Mouse (Mus musculus): Measurements from ENCODE around the gene Mansc4. TPM values are rescaled to one million over a fixed set of nuclear protein-coding genes. Genes with fewer than 3 reads are reported as not detected.

The Mansc4 gene
- total RNA-seq, 2 experiments from 2014 or later = 0.33 TPM; not detected in 1

DNA sequence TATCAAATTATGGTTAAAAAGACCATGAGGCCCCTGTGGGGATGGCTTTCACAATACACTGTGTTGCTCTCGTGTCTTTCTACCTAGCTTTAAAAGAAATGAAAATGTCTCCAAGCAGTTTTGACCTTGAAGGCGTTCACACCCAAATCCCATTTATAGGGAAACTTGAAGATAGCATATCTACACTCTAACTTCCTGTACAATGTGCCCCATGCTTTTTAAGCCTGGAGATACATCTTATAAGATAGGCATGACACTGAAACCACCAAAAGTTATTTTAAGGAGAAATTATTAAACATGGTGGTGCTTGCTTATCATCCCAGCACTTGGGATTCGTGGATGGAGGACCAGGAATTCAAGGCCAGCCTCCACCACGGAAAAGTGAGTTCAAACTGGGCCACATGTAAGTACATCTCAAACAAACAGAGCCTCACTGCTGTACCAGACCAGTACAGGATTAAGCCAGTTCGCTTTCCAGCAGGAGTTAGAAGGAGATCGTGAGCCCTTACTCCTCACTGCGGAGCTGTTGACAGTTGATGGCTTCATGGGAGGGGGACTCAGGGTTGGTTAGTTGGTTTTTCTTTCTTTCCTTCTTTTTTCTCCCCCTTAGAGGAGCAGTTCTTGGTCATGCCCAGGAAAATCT, 1.3 kb downstream of the Mansc4 start:
- no peak for DNase-seq (ENCODE audit: low spot score in 2 of 2)

DNA sequence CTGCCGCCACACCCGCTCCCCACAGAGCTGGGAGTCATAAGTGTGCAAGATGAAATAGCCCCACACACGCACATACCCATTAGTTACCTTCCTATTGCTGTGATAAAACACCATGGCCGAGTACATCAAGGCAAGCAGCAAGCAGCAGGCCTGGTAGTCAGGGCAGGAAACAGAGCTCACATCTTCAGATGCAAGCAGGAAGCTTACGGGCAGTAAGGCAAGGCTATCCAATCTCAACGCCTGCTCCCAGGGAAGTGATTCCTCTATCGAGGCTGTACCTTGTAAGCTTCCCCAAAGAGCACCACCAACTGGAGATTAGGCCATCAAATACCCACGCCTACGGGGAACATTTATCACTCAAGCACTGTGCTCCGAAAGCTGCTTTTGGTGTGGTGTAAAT, 6.9 kb downstream of the Mansc4 start:
- no peak for DNase-seq (ENCODE audit: low spot score in 2 of 2)

DNA sequence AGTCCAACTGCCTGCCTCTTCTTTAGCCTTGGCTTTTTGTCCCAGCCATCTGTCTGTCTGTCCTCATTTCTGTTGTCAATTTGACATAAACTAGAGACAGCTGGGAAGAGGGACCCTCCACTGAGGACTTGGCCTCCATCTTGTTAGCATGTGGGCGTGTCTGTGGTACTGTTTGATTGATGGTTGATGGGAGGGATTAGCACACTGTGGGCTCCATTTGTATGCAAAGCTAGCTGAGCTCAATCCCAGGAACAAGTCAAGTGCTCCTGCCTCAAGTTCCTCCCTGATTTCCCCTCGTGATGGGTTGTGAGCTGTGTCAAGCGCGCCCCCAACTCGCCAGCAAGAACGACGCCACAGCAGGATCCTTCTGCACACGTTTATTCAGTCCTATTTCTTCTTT, 10.0 kb downstream of the Mansc4 start:
- DNase-seq (ENCODE audit: low spot score in 2 of 2) = no peak

DNA sequence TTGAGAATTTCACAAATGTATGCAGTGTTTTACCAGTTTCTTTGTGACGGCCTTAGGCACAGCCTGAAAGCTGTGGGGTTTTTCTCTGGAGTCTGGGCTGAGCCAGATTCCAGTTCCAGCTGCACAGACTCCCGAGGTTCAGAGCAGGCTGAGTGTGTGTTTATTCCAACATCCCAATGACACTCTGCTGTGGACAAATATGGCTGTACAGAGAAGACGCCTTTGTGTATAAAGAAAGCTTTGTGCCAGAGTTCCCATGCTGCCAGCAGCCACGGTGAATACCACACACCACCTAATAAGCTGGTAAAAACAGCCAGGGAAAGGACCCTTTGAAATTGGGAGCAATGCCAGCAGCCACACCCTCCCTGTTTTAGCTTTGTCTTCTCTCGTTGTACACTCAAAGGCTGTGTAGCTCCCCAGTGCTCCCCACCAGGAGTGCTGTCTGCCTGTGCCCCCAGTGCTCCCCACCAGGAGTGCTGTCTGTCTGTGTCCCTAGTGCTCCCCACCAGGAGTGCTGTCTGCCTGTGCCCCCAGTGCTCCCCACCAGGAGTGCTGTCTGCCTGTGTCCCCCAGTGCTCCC, 10.9 kb downstream of the Mansc4 start:
- no peak for DNase-seq (ENCODE audit: low spot score in 2 of 2)

DNA sequence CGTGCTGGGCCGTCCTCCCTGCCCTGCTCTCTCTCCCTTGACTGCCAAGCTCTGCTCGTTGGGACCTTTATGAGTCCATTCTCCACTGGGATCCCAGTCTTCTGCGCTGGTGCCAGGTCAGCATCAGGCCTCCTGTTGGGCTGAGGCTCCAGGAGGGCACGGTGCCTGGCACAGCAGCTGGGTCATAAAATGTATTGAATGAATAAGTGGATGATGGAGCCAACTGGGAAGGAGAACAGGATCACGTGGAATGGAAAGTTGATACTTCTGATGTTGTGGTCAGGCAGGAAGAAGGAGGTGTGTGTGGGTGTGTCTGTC, 21.9 kb downstream of the Mansc4 start:
- DNase-seq (ENCODE audit: low spot score in 2 of 2) = no peak

DNA sequence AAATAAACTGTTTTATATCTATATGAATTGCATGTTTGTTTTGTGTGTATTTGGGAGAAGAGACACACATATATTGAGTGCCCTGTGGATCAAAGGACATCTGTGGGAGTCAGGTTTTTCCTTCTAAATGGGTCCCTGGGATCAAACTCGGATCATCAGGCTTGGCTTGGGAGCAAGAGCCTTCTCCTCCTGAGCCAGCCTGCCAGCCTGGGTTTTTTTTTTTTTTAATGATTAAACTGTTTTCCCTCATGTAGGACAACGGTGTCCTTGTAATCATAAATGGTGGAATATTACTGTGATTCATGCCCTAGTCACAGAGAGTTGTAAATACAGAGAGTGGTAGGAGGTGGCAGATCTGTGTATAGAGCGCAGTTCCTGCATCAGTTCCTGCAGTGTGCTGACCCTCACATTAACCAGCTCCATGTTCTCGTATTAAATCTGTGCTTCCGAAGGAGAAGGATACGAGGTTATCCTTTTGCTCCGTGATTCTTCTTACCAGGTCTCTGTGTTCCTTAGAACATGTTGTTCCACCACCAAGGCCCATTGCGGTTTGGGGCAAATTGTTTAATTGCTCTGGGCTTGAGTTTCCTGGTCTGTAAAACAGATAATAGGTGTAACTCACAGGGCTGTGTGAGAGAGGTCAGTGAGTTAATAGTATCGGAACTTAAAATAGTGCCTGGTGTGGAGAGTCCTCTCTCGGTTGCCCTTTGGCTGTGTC, 22.4 kb downstream of the Mansc4 start:
- DNase-seq (ENCODE audit: low spot score in 2 of 2) = no peak

DNA sequence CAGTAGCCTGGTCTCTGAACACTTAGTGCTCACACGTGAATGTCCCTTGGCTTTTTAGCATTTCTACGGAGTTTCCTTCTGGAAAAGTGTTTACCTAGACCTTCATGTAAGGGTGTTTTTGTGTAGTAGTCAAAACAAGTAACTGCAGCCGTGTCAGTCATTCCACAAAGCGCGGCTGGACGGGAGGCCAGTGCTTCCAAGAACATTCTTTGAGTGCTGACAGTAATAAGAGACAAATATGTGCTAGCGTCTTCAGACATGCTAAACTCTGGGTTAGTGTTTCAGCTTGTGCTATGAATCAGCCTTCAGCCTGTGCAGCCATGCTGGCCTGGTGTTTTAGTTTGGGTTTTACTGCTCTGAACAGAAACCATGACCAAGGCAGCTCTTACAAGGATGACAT, 24.1 kb downstream of the Mansc4 start:
- no peak for DNase-seq (ENCODE audit: low spot score in 2 of 2)

DNA sequence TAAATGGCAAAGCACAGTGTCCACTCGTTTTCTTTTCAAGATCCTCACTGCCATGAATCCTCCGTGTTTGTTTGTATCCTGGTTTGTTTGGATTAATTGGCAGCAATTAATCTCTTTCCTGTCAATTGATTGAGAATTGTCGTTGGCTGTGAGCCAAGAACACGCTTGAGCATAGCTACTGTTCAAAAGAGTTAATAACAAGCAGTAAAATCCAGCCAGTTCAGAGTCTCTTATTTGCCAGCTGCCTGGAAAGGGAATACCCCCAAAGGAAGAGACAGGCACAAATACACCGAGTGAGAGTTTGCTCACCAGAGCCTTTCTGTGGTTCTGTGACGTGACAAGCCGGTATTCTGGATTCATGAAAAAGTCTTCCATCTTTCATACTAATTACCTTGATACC, 24.8 kb downstream of the Mansc4 start:
- DNase-seq (ENCODE audit: low spot score in 2 of 2) = no peak

DNA sequence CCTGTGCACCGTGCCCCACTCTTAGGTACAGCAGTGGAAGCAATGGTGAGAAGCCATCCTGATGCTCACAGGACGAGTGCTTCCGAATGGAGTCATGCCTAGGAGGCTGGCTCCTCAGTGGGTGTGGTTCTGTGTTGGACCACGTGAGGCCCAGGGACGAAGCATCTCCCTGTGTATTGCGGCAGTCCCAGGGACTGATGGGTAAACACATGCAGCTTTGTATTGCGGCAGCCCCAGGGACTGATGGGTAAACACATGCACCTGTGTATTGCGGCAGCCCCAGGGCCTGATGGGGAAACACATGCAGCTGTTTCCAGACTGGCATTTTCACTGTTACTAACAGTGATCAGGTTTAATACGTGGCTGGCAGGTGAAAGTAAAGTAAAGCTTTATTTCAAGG, 25.2 kb downstream of the Mansc4 start:
- no peak for DNase-seq (ENCODE audit: low spot score in 2 of 2)

DNA sequence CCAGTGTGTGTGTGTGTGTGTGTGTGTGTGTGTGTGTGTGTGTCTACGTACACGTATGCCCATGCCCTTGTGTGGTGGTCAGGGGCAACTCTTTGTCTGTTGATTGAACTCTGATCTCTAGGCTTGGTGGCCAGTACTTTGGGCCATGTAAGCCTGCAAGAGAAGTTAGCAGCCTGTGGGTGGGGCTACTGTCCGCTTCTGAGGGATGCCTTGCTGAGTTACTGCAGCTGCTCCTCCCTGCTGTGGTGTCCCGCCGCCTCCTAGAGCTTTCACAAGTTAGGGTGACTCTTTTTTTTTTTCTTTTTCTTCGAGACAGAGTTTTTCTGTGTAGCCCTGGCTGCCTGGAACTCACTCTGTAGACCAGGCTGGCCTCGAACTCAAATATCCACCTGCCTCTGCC, 27.5 kb downstream of the Mansc4 start:
- DNase-seq (ENCODE audit: low spot score in 2 of 2) = no peak

DNA sequence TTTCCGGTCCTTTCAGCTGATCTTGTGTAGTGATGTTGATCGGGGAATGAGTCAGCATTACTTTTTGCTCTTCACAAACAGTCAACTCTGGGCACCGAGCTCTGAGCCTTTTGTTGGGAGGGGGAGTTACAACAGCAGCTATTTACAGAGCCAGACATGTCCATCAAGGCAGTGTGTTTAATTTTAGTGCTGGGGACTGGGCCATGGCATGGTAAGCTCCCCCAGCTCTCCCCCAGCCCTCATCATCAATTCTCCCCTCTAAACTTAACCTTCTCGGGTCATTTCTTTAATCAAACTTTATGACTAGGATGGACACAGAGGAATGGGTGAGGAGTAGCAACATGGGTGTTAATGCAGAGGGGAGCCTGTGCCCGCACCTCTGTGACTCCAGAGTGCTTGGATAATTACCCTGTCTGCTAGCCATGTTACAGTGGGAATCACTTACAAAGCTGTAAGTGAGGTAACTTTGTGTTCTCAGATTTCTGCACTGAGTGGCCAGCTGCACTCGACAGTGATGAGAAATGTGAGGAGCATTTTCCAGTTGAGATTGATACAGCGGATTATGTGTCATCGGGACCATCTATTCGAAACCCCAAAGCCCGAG, 31.4 kb downstream of the Mansc4 start:
- no peak for DNase-seq (ENCODE audit: low spot score in 2 of 2)

DNA sequence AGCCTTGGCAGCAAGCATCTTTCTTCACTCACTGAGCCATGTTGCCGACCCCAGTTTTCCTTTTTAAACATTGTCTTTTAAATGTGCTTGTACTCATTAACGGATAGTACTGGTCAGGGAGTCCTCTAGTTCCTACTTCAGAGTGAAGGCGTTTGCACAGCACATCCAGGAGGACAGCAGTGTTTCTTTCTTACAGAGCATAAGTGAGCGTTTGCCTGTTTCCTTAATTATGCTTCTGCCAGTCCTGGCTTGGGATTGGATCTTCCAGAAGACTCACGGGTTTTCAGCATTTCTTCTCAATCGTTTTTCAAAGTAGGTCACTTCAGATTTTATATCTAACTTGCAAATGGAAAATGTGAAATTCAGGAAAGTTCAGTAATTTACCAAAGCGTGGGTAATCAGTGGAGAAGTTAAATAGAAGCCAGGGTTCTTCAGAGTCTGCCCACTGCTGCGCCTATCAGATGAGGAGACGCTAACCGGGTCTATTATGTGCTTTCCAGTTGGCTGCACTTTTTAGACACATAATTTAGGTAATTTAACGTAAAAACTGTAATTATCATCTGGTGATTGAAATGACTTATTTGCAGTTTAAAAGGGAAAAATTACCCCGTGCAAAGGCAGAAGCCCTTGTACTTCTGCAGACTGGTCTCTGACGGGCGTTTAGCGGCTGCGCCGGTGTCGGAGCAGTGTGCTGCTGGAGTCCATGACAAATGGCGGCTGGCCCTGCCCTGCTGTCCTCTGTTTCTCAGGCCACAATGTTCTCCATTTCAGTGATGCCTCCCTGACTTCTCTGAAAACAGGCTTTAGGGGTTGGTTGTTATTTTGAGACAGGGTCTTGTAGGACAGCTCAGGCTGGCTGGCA, 32.8 kb downstream of the Mansc4 start:
- no peak for DNase-seq (ENCODE audit: low spot score in 2 of 2)

DNA sequence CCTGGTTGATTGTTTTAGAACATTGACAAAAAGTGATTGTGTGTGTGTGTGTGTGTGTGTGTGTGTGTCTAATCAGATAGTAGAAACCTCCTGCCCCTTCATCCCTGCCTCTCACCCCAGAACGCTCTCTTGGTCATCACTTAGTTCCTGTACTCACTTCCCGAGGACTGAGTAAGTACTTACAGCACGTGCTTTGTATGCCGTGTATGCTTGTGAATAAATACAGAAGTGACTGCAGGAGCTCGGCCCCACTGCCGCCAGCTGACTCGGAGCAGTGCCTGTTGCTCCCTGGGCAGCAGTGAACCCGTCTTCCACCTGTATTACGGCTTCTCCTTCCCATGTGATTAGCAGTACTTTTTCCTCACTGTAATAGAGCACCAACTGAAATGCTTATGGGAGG, 34.4 kb downstream of the Mansc4 start:
- no peak for DNase-seq (ENCODE audit: low spot score in 2 of 2)

DNA sequence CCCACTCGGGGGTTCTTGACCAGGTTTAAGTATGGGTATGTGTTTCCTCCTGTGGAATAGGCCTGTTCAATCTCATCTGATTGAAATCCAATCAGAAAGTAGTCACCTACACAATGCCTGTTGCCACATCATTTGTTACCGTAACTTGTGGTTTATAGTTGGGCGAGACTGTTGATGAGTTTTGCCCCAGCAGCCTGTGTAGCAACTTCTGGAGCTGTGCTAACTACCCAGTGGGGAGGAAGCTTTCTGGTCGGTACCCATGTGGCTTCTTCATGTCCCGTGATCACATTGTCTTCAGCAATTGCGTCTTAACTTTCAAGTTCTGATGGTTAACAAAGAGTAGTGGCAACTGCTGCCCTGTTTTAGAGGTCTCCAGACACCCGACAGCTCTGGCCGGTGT, 35.2 kb downstream of the Mansc4 start:
- DNase-seq (ENCODE audit: low spot score in 2 of 2) = no peak

DNA sequence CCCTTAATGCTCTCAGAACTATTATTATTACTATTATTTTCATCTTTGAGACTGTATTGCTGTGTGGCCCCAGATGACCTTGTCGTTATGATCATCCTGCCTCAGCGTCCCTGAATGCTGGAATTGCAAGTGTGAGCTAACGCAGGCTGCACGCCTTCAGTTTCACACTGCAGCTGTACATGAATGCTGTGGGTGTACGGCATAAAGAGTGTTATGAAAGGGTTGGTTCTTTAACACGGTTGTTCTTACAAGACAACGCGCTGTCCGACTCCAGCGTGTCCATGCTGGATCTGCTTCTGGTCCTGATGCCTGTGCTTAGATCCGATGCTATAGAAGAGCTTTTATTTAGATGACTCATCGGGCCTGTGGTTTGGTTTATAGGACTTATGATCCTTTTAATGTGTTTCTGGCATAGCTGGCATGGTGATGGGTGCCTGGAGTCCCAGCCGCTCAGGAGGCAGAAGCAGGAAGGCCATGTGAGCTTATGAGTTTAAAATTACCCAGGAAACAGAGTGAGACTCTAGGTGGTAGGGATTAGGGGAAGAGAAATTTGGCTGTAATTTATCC, 37.5 kb downstream of the Mansc4 start:
- peak; percentile 14 to 31 for DNase-seq (ENCODE audit: low spot score in 2 of 2)

DNA sequence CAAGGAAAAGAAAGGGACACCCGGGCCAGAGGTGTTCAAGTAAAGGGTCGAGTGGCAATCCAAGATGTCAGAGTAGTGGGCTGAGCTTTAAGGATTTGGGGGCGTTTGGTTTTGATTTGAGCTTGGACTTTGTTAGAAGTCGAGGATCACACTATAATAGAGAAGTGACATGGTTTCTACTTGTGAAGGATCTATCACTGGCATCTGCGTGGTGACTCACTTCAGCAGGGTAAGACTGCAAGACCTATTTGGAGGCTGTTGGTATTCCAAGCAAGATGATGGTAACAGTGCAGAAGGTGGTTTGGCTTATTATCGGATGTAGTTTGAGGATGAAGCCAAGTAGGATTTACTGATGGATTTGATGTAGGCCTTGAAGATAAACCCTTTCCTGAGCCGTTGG, 43.2 kb downstream of the Mansc4 start:
- no peak for DNase-seq (ENCODE audit: low spot score in 2 of 2)

DNA sequence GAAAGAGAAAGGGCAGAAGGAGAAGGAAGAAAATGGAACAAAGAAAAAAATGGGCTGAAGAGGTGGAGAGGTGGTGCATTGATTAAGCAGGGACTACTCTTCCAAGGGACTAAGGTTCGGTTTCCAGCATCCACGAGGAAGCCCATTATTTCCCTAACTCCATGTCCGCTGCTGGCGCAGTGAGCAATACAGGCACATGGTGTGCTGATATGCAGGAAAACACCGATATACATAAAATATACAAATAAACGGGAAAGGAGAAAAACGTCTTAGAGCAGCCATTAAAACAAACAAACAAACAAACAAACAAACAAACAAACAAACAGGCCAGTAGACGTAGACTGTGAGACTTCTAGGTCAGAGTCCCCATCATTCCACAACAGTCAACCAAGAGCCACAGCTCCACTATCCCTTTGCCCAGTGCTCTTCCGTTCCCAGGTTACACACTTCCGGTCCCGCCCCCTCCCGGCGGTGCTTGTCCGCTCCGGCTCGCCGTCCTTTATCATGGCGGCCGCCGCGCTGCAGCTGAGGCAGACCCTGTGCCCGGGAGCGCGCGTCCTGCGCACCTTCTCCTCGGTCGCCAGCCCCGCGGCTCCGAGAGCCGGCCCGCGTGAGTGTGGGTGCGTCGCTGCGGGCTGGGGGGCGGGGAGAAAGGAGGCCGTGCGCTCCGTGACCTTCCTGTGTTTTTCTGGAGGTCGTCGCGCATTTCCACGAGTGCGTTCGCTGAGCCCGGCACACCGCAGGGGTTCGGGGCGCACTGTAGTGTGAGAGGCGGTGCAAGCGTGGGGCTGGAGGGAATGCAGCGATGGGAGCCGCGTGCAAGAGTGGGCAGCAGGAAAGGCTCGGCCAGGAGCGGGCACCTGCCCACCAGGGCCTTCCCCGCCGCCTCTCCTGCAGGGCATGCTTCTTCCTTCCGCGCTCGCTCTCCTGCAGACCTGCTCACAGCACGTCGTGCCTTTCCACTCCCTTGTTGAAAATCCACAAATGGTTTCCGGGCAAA, 44.2 kb downstream of the Mansc4 start, which contains the start of gene Mrps35:
Mrps35 (plus strand) TSS at position 474 of the 1,000 bp plus-strand sequence.
- peak; percentile 92 to 93 for DNase-seq (ENCODE audit: low spot score in 2 of 2)

DNA sequence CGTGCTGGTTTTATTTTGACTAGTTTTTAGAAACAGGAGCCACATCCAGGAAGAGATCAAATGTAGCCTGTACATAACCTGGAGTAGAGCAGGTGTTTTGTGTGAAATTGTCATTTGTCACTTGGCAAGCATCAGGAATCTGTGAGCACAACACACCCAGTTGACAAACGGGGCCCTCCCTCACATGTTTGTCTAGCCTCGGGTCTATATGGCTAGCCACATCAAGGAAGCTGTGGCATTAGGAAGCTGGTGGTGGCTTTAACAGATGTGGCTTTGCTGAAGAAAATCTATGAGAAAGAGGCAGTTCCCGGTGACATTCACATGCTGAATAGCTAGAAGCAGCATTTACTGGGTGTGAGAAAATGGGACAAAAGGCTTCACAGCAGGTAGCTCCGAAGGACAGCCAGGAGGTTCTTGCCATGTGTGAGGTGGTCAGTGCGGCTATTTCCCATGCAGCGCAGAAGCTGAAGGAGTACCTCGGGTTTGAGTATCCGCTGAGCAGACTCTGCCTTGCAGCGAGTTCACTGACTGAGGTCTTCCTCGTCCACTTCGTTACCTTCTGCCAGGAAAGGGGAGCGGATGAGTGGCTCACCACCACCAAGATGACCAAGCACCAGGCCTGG, 54.4 kb downstream of the Mansc4 start, which contains the start of gene Rep15:
Rep15 (plus strand) TSS at position 282 of the 623 bp plus-strand sequence.
- no peak for DNase-seq (ENCODE audit: low spot score in 2 of 2)
